Mouse (Mus musculus) heart, embryonic 11.5 days (tissue): ENCODE results near the gene Hes6. TPM values are rescaled to one million over a fixed set of nuclear protein-coding genes. Genes with fewer than 3 reads are reported as not detected.

Experiments
- ATAC-seq: fragments of 200-750 bp; cut with Nextera tagmentation; replicated peaks from 2 replicates; pipeline ENCODE4 v1.8.0; 2017; ENCODE audit warnings: moderate library complexity; ENCODE audit not compliant: insufficient number of reproducible peaks, low FRiP score, low TSS enrichment
- H3K27ac ChIP-seq: fragments of 300-500 bp; sonication (generic); 2 replicates; pipeline ENCODE4 v1.5.1; 2014; ENCODE audit warnings: mild to moderate bottlenecking, low read depth, low read length
- H3K27me3 ChIP-seq: fragments of 300-500 bp; sonication (generic); 2 replicates; pipeline ENCODE4 v1.6.1; 2014; ENCODE audit warnings: mild to moderate bottlenecking, low read length, mixed read lengths; ENCODE audit not compliant: control insufficient read depth, insufficient read depth
- H3K36me3 ChIP-seq: fragments of 300-500 bp; sonication (generic); 2 replicates; pipeline ENCODE4 v1.6.1; 2014; ENCODE audit warnings: mild to moderate bottlenecking, low read length, moderate library complexity, mixed read lengths; ENCODE audit not compliant: control insufficient read depth, insufficient read depth
- H3K4me1 ChIP-seq: fragments of 300-500 bp; sonication (generic); 2 replicates; pipeline ENCODE4 v1.6.1; 2014; ENCODE audit warnings: low read length; ENCODE audit not compliant: control insufficient read depth, insufficient read depth
- H3K4me2 ChIP-seq: fragments of 300-500 bp; sonication (generic); 2 replicates; pipeline ENCODE4 v1.6.1; 2014; ENCODE audit warnings: mild to moderate bottlenecking, moderate library complexity
- H3K4me3 ChIP-seq: fragments of 300-500 bp; sonication (generic); 2 replicates; pipeline ENCODE4 v1.5.1; 2014; ENCODE audit warnings: low read depth, low read length
- H3K9ac ChIP-seq: fragments of 300-500 bp; sonication (generic); 2 replicates; pipeline ENCODE4 v1.6.1; 2014; ENCODE audit warnings: mild to moderate bottlenecking, low read depth, low read length, moderate library complexity
- H3K9me3 ChIP-seq: fragments of 300-500 bp; sonication (generic); replicated peaks from 2 replicates; pipeline ENCODE4 v1.6.1; 2016; ENCODE audit warnings: low read length; ENCODE audit not compliant: control insufficient read depth
- WGBS: fragments of 180-500 bp; shearing (Covaris S2); extraction: QIAGEN DNeasy Blood & Tissue Kit; methylation state at CpG from one replicate; pipeline ENCODE4 v1.1.7; 2014; ENCODE audit not compliant: insufficient replicate concordance; 5-methylcytosine and 5-hydroxymethylcytosine counted together
- polyA plus RNA-seq: library from polyadenylated mRNA; unstranded; fragments of >200 nt; fragmentation: Nextera tagmentation; extraction: Ambion mirVana; gene quantifications from 2 replicates; pipeline ENCODE4 v1.2.1, GENCODE M21; 2014

Gene Hes6
- polyA plus RNA-seq, 1 experiment from 2014 or later, result 55.2 TPM

GRCm38 (mm10) chr1:91369408-91369807, 44.4 kb downstream of the Hes6 start:
- Histone ChIP-seq H3K27ac (no peak overlapping the region), H3K4me3 (no peak overlapping the region), H3K9ac (no peak overlapping the region), H3K4me2 (no peak overlapping the region), H3K27me3 (peaks cover 4% of the 10 kb centered on the region), H3K9me3 (peaks cover 1% of the 10 kb centered on the region; the same call in 1 of the 2 replicates), H3K36me3 (peaks cover 17% of the 10 kb centered on the region), H3K4me1 (no peaks in the 10 kb centered on the region)
- ATAC-seq, result no peak
- WGBS, result 56% methylated on average over 4 of the region's 4 CpGs

DNA sequence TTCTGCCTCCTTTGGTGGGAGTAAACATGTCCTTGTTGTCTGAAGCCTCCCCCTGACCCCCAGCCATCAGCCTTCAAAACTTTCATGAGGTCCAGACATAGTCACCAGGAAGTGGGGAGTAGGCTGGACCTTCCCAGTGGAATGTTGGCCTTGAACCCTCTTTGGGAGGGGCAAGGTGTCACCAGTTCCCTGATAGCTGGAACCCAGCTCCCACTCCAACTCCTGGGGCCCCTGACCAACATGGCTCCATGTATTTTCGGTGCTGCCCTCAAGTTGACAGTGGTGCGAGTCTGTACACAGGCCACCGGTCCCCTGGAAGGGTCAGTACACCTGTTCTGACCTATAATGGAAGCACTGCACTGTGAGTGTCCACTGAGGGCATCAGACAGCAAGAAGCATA, 46.5 kb downstream of the Hes6 start:
- H3K4me1 ChIP-seq, result no peaks in the 10 kb centered on the region
- whole genome bisulfite sequencing, result 93% methylated on average over 3 of the region's 3 CpGs
- H3K4me2 ChIP-seq, result no peak overlapping the region
- peaks cover 4% of the 10 kb centered on the region for H3K27me3 ChIP-seq
- peaks cover 10% of the 10 kb centered on the region; the same call in 1 of the 2 replicates for H3K9me3 ChIP-seq
- H3K4me3 ChIP-seq, result no peak overlapping the region
- no peak overlapping the region for H3K27ac ChIP-seq
- peaks cover 9% of the 10 kb centered on the region; the same call in 1 of the 2 replicates for H3K36me3 ChIP-seq
- no peak overlapping the region for H3K9ac ChIP-seq
- no peak for ATAC-seq

GRCm38 (mm10) chr1:91366215-91367108, 47.4 kb downstream of the Hes6 start, which contains the start of gene Erfe:
TSS of gene Erfe (plus strand) at chr1:91366430.
- Histone ChIP-seq H3K4me3 (peak within 1 kb of the TSS; percentile 50), H3K4me1 (no peaks in the 10 kb centered on the region), H3K36me3 (peaks cover 14% of the 10 kb centered on the region), H3K27ac (no peak within 1 kb of the TSS), H3K27me3 (peaks cover 4% of the 10 kb centered on the region), H3K9me3 (peaks cover 11% of the 10 kb centered on the region; the same call in 1 of the 2 replicates), H3K4me2 (peak within 1 kb of the TSS; percentile 87), H3K9ac (peak within 1 kb of the TSS; percentile 70; the same call in 1 of the 2 replicates)
- ATAC-seq, result peak; percentile 16; the same call in 1 of the 2 replicates
- WGBS, result 2% methylated on average over 66 of the region's 68 CpGs

GRCm38 (mm10) chr1:91365816-91366214, 48.0 kb downstream of the Hes6 start:
- no peak overlapping the region for H3K9ac ChIP-seq
- H3K27me3 ChIP-seq, result peaks cover 4% of the 10 kb centered on the region
- no peaks in the 10 kb centered on the region for H3K4me1 ChIP-seq
- no peak overlapping the region for H3K27ac ChIP-seq
- peaks cover 12% of the 10 kb centered on the region for H3K36me3 ChIP-seq
- no peak for ATAC-seq
- peak overlapping the region; percentile 50 for H3K4me3 ChIP-seq
- H3K9me3 ChIP-seq, result peaks cover 11% of the 10 kb centered on the region; the same call in 1 of the 2 replicates
- H3K4me2 ChIP-seq, result peak overlapping the region; percentile 87
- WGBS, result 24% methylated on average over 8 of the region's 8 CpGs

DNA sequence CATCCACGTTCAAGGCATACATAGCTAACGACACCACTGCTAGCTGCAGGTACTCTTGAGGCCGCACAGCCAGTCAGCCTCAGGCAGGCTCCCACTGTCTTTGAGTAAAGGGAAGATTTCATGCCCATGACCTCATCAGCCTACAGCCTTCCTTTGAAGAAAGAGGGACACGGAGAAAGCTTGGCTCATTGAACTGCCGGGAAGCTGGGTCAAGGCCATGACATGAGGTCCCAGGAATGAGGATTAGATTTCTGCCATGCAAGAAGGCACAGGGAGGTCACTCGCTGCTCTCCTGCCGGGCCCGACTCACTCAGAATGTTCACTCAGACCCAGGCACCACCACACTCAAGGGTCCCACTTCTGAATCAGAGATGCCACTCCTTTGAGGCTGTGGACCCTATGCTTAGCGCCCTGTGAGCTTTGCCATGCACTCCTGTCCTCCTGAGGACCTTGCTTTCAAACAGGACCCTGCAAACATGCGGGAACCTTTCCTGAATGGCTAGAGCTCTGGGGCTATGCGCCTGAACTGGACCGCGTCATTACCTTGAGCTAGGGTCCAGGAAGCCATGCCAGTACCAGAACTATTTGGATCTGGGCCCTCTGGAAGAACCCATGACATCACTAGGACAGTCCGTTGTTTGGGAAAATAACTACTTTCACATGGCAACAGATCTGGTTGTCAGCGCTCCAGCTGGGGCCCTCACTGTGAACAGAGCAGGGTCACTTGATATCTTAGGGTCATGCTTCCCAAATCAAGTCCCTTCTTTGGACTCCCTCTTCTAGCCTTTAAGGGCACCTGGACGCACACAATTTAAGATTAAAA, 48.8 kb downstream of the Hes6 start:
- no peak for ATAC-seq
- WGBS, result 84% methylated on average over 16 of the region's 16 CpGs

GRCm38 (mm10) chr1:91362113-91362512, 51.7 kb downstream of the Hes6 start:
- Histone ChIP-seq H3K4me1 (no peaks in the 10 kb centered on the region), H3K36me3 (peaks cover 16% of the 10 kb centered on the region), H3K9ac (no peak overlapping the region), H3K27me3 (peaks cover 4% of the 10 kb centered on the region), H3K4me3 (no peak overlapping the region), H3K4me2 (no peak overlapping the region), H3K27ac (no peak overlapping the region), H3K9me3 (peaks cover 11% of the 10 kb centered on the region; the same call in 1 of the 2 replicates)
- ATAC-seq, result no peak
- 68% methylated on average over 5 of the region's 5 CpGs for WGBS

More for the DNA sequence above, 48.8 kb downstream of the Hes6 start:
- H3K9me3 ChIP-seq, result peaks cover 11% of the 10 kb centered on the region; the same call in 1 of the 2 replicates
- no peak overlapping the region for H3K27ac ChIP-seq
- peaks cover 12% of the 10 kb centered on the region for H3K36me3 ChIP-seq
- no peaks in the 10 kb centered on the region for H3K4me1 ChIP-seq
- H3K9ac ChIP-seq, result no peak overlapping the region
- peaks cover 4% of the 10 kb centered on the region for H3K27me3 ChIP-seq
- no peak overlapping the region for H3K4me3 ChIP-seq
- H3K4me2 ChIP-seq, result no peak overlapping the region

Other genes with a start within 250 kb of the Hes6 start
- gene Ramp1, start 234.2 kb downstream of the Hes6 start, polyA plus RNA-seq, result 23.5 and 28.2 TPM in 2 replicates
- 71.6 and 75.7 TPM in 2 replicates for gene Ube2f, start 163.7 kb downstream of the Hes6 start, polyA plus RNA-seq
- 12.6 and 18.2 TPM in 2 replicates for gene Scly, start 115.7 kb downstream of the Hes6 start, polyA plus RNA-seq
- gene Espnl, start 92.0 kb downstream of the Hes6 start, polyA plus RNA-seq, result 0.06 and 0.17 TPM in 2 replicates
- 45.8 and 49.7 TPM in 2 replicates for gene Klhl30, start 63.0 kb downstream of the Hes6 start, polyA plus RNA-seq
- gene Erfe, start 47.6 kb downstream of the Hes6 start, polyA plus RNA-seq, result 0.90 and 2.4 TPM in 2 replicates
- gene Ilkap, start 15.2 kb downstream of the Hes6 start, polyA plus RNA-seq, result 110 and 122 TPM in 2 replicates
- 2.8 and 4.5 TPM in 2 replicates for gene Per2, start 45.3 kb upstream of the Hes6 start, polyA plus RNA-seq
- gene Traf3ip1, start 80.6 kb upstream of the Hes6 start, polyA plus RNA-seq, result 2.6 and 4.3 TPM in 2 replicates
- 8.9 and 9.1 TPM in 2 replicates for gene Asb1, start 126.5 kb upstream of the Hes6 start, polyA plus RNA-seq